Mouse (Mus musculus): ENCODE results near the gene Mapk1. TPM values are rescaled to one million over a fixed set of nuclear protein-coding genes. Genes with fewer than 3 reads are reported as not detected.
"Not testable (repeated sequence)": the region's sequence is repeated elsewhere in the genome, so short reads cannot be mapped to it uniquely, and the experiment has no call there.

Gene Mapk1
- 100 to 1,000 TPM; 178 to 206 TPM for total RNA-seq (2021)
- 45.2 and 62.7 TPM in 2 replicates for polyA plus RNA-seq (2012; rRNA removed)
- long read RNA-seq, full-length matches to known transcripts: 54 of 71 reads
- long read RNA-seq, partial matches to known transcripts: 6 of 71 reads
- long read RNA-seq, other reads (novel, unspliced or antisense): 11 of 71 reads

DNA sequence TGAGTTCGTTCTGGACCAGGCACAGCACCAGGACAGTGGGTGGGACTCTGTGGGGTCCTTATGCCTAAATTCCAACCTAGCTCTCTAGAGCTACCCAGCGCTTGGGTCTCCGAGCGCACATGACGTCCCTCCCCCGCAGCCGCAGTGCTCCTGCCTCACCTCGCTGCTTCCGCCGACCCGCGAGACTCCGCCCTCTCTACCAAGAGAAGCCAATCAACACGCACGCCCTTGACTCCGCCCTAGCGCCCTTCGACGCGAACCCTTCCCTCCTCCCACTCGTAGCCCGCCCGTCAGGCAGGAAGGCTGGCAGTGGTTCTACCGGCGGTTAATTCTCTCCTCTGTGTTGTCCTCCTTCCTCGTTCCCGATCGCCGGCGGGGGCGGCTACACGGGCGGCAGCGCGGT lies at the start of gene Mapk1:
TSS of gene Mapk1 (plus strand) at position 252 of the 403 bp plus-strand sequence.
- DNase-seq: peak; percentile 97

DNA sequence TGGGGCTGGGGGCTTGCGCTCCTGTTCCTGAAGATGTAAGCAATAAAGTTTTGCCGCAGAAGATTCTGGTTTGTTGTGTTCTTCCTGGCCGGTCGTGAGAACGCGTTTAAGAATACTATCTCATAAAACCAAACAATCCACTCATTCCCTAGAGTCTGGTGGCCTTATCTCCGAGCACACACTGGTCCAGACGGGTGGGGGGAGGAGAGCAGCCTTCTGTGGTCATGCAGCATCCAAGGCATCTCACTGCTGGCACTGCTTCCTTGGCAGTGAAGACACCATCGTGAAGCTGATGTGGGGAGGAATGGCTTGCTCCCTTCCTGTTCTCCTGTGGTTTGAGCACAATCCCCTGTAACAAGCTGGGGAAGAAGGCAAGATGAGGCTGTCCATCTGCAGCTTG lies 43.6 kb upstream of the Mapk1 start:
- DNase-seq: no peak

DNA sequence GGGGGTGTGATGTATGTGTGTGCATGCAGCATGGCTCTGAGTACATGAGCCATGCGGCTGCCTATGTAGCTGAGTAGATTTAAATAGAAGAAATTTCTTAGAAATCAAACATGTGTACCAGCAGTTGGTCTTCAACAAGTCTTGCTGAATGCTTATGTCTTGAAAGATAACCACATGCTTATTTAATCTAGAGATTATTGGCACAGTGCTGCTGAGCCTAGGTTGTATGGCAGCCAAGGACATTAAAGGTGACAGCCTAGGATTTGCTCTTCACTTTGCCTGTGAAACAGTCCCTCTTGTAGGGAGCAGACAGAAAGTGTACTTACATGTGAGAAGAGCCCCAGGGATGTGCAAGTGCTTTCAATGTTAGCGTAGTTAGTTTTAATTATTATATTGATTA lies 42.1 kb upstream of the Mapk1 start:
- no peak for DNase-seq

DNA sequence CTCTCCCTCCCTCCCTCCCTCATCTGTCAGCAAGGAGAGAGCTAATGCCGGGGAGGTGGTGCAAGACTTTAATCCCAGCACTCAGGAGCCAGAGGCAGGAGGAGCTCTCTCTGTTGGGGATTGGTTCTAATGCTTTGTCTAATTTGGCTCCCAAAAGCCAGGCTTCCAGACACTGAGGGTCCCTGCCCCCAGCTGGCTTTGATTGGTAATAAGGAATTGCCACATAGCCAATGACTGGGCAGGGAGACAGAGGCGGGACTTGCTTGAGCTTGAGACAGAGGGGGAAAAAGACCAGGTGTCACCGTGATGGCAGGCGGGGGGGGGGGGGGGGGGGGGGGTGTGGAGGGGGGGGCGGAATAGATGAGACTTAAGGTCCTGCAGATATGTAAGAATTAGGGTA lies 24.6 kb upstream of the Mapk1 start:
- no peak for DNase-seq

DNA sequence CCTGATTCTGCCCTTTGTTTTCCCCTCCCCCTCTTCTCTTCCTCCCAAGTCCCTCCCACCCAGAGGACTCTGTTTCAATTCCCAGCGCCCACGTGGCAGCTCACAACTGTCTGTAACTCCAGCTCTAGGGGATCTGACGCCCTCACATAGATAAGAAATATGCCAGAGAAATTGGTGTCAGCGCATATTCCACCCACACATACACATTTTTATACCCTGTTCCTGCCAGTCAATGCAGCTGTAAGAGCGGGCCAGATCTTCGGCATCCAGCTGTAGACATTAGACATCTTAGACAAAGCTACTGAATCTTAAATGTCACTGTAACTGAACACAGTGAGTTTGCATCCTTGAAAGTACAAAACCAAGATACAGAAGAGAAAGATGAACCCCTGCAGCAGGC lies 23.3 kb upstream of the Mapk1 start:
- no peak for DNase-seq

DNA sequence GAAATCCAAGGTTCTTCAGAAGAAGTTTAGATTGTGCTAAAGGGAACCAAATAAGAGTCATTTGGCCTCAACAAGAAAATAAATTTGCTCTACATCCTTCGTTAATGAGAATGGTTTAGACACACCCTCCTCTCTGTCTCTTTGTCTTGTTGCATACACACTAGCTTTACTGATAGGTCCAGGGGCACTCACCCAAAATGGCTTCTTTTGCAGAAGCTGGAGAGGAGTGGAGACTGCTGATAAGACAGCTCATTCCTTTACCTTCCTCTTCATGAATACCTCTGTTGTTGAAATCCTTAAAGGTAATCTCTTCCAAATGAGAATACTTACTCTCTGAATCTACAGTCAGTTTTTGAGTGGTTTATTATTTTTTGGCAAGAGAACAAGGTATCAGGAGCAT lies 18.0 kb upstream of the Mapk1 start:
- no peak for DNase-seq

DNA sequence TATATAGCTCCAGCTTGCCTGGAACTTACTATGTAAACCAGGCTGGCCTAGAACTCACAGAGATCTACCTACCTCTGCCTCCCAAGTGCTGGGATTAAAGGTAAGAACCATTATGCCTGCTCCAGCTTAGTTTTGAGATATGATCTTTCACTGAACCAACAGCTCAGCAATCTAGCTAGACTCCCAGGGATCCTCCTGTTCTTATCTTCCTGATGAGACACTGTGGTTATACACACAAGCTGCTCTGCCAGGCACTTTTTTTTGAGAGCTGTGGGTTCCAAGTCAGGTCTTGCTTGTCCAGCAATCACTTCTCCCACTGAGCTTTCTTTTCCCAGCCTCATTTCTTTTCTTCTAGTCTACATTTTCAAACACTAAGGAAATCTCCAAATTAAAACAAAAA lies 16.9 kb upstream of the Mapk1 start:
- DNase-seq: no peak

DNA sequence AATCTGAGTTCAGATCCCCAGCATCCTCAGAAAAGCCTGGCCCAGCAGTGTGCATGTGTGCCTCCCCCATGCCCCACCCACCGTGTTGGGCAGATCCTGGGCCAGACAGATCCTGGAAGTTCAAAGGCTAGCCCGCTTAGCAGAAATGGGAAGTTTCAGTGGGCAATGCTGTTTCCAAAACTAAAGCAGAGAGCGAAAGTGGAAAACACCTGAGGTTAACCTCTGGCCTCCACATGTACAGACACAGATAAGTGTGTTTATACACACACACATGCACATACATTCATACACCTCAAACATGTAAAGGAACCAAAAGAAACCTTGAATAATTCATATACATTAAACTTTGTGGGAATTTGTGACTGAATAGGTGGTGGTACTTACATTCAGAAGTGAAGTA lies 5.1 kb upstream of the Mapk1 start:
- no peak for DNase-seq

DNA sequence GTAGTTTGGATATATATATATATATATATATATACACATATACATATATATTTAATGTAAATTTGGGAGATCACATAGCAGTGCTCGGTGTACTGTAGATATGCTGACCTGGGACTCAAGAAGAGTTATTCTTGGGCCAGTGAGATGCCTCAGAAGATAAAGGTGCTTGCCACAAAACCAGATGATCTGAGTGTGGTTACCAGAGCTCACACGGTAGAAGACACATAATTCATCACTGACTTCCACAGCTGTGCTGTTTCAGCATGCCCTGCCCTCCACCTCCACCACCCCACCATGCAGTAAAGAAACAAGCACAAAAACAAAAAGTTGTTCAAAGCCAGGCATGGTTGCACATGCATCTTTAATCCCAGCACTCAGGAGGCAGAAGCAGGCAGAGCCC lies 4.4 kb upstream of the Mapk1 start:
- DNase-seq: no peak

DNA sequence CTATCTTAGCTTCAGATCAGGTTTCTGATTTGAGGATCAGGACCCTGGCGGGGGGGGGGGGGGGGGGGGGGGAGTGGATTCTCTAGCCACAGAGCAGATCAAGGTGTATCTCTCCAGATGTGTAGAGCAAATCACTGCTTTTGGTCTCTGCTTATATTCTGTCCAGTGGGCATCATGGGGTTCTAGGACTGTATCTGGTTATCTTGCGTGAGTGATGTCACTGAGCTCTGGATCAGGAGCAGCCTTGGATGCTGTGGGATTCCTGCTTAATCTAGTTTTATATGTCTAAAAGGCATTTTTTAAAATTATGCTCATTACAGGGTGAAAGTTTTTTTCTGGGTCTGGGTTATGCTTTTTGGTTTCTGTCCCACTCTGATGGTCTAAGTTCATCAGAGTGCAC lies 546 bp upstream of the Mapk1 start:
- no peak for DNase-seq

DNA sequence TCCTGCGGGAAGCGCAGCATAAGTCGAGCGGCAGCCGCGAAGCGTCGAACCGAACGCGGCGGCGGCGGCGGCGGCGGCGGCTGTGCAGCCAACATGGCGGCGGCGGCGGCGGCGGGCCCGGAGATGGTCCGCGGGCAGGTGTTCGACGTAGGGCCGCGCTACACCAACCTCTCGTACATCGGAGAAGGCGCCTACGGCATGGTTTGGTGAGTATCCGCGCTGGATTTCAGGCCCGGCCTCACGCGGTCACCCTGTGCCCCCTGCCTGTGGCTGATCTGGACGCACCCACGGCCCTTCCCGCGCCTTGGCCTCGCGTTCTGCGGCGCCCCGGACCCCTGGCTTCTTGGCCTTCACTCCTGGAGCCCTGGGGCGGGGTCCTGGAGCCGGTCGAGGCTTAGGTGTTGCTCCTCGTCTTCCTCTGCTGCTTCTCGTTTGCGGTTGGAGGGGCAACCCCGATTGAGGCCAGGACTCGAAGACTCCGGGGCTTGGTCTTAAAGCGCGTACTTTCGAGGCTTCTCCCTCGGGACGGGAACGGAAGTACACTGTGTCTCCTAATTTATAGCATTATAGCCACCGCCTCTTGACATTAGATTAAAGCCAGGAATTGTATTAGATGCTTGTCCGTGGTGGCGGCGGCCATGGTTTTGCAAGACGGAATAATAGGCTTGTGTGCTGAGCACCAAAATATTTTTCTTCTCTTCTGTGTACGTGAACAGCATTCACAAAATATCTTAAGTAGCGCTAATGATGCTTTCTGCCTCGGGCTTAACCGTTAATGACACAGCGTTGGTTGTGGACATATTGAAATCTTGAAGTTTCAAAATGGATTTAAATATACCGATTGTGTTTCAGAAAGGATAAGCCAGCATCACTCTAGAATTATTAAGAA lies 596 bp downstream of the Mapk1 start:
- DNase-seq: peak; percentile 81

DNA sequence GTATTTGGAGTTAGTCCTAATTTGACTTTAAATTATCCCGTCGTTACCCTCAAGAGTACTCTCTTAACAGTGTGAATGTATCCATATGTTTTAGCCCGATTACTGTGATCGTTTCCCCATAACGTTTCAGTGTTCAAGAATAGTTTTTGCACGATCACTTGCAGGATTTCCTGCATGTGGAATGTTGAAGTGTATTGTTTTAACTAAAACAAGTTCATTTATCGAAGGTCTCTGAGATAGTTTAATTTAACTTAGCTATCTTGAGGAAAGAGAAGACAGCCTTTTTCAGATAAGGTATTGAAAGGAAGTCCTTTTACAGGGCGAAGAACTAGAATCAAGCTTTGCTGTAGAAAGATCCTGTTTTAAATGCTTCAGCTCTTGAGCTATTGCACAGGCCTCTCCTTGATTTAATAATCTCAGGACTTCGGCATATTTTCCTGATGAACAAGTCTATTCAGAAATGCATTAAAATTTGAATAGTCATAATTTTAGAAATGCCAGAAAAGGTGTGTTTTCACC lies 1.3 kb downstream of the Mapk1 start:
- no peak for DNase-seq

DNA sequence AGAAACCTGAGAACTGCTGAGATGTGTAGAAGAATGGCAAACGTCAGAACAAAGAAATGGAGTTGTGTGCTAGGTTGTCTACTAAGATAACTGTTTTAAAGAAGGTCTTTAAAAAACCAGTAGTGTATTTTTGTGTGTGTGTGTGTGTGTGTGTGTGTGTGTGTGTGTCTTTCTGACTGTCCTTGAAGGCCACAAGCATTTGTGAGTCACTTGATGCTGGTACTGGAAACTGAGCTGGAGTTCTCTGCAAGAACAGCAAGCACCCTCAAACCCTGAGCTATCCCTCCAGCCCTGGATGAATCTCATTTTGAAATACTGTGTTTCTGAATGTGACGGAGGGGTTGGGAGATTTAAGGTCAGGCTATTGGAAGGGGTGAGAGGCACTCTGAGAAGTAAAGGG lies 4.1 kb downstream of the Mapk1 start:
- peak; percentile 33 for DNase-seq

DNA sequence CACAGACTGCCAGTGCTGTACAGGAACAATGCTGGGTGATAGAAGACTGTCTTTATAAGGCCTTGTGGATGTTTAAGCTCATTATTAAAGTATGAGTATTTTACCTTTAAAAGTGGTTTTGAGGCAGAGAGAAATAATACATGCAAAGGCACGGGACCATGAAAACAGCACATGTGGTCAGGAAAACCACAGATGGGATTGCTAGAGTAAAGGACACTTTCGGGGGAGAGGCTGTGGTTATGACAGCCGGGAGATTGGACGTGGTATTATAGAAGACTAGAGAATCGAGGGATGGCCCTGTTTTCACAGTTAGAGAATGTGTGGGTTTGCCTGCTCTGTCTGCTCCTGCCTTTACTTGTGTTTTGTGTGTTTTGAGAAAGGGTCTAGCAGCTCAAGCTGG lies 5.7 kb downstream of the Mapk1 start:
- no peak for DNase-seq

DNA sequence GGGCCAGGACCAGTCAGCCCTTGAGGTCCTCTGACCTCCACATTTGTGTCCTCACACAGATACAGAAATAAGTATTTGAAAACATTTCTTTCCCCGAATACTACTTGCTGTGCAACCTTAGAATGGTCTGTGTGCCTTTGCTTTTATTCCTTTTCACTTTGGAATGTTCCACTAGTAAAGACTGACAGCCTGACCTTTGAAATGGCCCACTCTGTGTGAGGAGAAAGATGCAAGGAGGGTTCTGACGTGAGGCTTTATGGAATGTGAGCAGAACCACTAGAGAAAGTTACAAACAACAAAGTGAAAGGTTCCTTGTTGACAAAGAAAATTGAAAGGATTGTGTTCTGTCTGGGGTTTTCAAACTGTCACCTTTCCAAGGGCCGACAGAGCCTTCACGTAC lies 6.8 kb downstream of the Mapk1 start:
- no peak for DNase-seq

DNA sequence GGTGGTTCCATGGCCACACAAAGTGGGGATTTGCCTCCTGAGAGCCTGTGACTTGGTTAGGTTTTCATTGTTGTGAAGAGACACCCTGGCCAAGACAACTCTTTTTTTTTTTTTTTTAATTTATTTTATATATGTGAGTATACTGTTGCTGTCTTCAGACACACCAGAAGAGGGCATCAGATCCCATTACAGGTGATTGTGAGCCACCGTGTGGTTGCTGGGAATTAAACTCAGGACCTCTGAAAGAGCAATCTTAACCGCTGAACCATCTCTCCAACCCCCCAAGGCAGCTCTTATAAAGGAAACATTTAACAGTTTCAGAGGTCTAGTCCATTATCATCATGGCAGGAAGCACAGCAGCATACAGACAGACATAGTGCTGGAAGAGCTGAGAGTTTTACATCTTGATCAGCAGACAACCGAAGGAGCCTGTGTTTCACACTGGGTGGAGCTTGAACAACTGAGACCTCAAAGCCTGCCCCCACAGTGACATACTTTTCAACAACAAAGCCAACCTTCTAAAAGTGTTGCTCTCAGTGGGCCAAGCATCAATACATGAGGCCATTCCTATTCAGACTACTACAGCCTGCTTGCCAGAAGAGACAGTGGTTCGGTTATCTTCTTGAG lies 11.4 kb downstream of the Mapk1 start:
- no peak for DNase-seq

DNA sequence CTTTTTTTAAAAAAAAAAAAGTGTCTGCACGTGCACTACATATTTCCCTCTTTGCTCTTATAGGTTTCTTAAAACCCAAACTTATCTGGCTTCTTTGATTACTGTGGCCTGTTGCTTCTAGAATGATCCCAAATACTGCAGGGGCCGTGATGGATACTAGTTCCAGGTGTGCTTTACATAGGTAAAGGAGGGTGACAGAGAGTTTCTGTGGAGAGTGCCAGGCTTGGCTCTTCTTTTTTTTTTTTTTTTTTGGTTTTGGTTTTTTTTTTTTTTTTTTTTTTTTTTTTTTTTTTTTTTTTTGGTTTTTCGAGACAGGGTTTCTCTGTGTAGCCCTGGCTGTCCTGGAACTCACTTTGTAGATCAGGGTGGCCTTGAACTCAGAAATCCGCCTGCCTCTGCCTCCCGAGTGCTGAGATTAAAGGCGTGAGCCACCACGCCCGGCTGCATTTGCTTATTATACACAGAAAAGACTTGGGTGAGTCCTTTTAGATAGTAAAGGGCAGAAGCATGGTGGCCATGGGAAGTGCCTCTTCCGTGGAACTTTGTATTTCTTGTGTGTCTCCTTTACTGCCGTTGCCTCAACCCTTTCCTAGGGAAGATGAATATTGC lies 13.0 kb downstream of the Mapk1 start:
- DNase-seq: not testable (repeated sequence)

DNA sequence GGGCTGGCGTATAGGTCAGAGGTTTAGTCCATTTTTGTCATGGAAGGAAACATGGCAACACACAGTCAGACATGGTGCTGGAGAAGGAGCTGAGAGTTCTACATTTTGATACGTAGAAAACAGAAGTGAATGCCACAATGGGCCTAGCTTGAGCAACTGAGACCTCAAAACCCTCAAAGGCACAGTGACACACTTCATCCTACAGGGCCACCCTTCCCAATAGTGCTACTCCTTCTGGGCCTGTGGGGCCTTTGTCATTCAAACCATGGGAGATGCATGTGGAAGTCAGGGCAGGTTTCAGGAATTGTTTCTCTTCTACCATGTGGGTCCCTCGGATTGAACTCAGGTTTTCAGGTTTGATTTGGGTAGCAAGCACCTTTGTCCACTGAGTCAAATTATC lies 17.9 kb downstream of the Mapk1 start:
- no peak for DNase-seq

DNA sequence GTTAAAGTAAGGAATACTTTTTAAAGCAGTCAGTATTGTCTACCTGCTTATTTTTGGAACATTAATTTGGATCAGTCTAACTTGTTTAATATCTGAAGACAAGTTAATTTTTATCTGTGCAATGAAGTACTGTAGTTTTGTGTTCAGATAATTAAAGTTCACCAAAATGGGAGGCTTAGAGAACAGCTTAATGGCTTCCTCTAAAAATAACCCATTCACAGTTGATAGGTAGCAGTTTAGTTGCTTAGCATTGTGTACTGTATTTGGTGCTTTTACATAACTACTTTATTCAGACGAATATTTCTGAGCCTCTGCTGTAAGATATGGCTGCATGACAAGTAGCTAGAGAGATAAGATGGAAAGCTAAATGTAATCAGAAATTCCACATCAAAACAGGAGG lies 23.9 kb downstream of the Mapk1 start:
- DNase-seq: no peak

DNA sequence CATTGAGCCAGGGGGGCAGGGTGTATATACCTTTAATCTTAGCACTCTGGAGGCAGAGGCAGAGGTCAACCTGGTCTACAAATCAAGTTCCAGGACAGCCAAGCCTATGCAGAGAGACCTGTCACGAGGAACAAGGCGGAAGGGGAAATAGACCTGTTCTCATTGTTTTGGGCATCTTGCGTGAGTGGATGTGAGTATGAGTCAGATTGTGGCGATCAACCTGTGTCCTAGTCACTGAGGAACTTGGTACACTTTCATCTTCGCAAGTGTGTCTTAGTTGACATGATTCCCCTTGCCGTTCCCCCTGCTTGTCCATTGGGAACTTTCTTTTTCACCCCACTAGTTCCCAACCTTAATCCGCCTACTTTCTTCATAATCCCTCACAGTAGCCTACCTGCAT lies 26.9 kb downstream of the Mapk1 start:
- DNase-seq: no peak

DNA sequence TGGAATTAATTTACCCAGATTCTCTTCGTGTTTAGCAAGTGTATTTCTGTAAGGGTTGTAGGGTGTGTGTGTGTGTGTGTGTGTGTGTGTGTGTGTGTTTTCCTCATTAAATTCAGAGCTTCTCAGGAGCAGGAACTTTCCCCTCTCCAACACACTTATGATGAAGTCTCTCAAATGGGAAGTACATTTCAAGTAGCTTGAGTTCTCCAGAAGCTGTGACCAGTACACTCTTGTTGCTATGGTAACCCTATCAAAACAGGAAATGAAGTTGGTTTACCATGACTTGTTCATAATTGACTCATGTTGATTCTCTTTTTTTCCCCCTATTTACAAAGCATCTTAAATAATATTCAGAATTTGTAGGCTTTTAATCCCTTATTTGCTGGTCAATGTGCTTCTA lies 29.4 kb downstream of the Mapk1 start:
- no peak for DNase-seq

DNA sequence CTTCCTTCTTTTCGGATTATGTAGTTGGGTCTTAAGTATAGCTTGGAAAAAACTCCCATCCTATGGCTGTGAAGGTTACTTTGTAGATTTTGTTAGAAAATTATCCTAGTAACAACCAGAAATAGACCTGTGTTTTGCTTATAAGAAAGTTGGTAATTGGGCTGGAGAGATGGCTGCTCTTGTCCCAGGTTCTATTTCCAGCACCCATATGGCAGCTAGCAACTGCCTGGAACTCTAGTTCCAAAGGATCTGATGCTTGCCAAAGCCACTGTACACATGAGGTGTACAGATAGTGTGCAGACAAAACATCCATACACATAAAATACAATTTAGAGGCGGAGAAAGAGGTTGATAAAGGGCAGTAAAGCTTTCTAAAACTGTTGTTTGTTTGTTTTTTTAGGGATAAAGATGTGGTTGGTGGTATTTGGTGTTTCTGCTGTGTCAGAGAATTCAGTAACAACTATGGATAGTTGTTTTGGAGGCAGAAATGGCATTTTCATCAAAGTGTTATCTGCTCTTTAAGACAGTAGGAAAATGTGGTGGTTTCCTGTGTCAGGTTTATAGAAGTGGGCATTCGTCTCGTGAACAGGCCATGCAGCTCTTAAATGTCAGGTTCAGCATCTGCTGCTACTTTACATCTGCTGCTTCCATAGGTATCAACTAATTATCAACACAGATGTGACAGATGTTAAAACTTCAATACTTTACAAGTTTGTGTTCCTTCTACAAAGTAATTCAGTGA lies 32.1 kb downstream of the Mapk1 start:
- no peak for DNase-seq

Measured in adrenal gland, adult 2 months (tissue).